Mouse (Mus musculus): ENCODE measurements around the gene Slc51b. TPM values are rescaled to one million over a fixed set of nuclear protein-coding genes. Genes with fewer than 3 reads are reported as not detected.
A peak's percentile ranks its signal among the peaks of the same experiment; 100 is the strongest.

Slc51b gene
- polyA plus RNA-seq, 1 experiment from 2014 or later = 33.4 TPM

DNA sequence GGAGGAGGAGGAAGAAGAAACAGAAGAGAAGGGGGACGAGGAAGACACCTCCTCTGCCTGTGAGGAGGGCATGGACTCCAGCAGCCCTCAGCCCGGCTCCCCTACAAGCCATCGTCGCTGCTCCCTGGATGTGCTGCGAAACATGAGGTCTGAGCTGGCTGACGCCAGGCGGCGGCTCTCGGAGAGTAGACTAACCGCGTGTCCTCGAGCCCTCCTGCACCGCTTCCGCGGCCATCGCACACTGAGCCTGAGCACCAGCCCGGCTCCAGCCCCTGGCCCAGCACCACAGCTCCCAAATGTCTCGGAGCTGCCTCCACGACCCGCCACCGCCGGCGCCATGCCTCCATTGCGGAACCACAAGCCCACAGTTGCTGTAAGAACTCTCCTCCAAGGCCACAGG, 51.0 kb downstream of the Slc51b start:
- Histone ChIP-seq H3K4me1 (replicated peaks; ENCODE audit: insufficient read depth, low read length) (no peaks in the 10 kb centered on the region), H3K27ac (no peak overlapping the region), H3K9me3 (replicated peaks; ENCODE audit: low read length) (no peaks in the 10 kb centered on the region), H3K4me3 (replicated peaks; ENCODE audit: low read depth, low read length) (no peak overlapping the region), H3K9ac (ENCODE audit: low read depth, low read length) (no peak overlapping the region), H3K4me2 (ENCODE audit: low read length) (no peak overlapping the region), H3K27me3 (ENCODE audit: insufficient read depth, low read length) (no peaks in the 10 kb centered on the region), H3K36me3 (ENCODE audit: insufficient read depth, low read length) (no peaks in the 10 kb centered on the region)
- no peak for TF ChIP-seq CTCF (IDR thresholded peaks at IDR 0.05; ENCODE audit: low read depth)
- DNase-seq (ENCODE audit: low spot score) (no peak), ATAC-seq (replicated peaks; ENCODE audit: low FRiP score, low read depth) (no peak)
- 83% methylated on average over 24 of the region's 24 CpGs for WGBS

GRCm38 (mm10) chr9:65365721-65366120, 57.0 kb downstream of the Slc51b start:
- no peak overlapping the region for H3K27ac ChIP-seq
- TF ChIP-seq CTCF (IDR thresholded peaks at IDR 0.05; ENCODE audit: low read depth) = no peak
- H3K4me1 ChIP-seq (replicated peaks; ENCODE audit: insufficient read depth, low read length) = no peaks in the 10 kb centered on the region
- no peaks in the 10 kb centered on the region for H3K27me3 ChIP-seq (ENCODE audit: insufficient read depth, low read length)
- H3K36me3 ChIP-seq (ENCODE audit: insufficient read depth, low read length) = peaks cover 7% of the 10 kb centered on the region; the same call in 1 of the 2 replicates
- DNase-seq (ENCODE audit: low spot score) (no peak), ATAC-seq (replicated peaks; ENCODE audit: low FRiP score, low read depth) (no peak)
- WGBS = 87% methylated on average over 7 of the region's 7 CpGs
- no peak overlapping the region for H3K4me3 ChIP-seq (replicated peaks; ENCODE audit: low read depth, low read length)
- H3K4me2 ChIP-seq (ENCODE audit: low read length) = no peak overlapping the region
- H3K9ac ChIP-seq (ENCODE audit: low read depth, low read length) = no peak overlapping the region
- no peaks in the 10 kb centered on the region for H3K9me3 ChIP-seq (replicated peaks; ENCODE audit: low read length)

DNA sequence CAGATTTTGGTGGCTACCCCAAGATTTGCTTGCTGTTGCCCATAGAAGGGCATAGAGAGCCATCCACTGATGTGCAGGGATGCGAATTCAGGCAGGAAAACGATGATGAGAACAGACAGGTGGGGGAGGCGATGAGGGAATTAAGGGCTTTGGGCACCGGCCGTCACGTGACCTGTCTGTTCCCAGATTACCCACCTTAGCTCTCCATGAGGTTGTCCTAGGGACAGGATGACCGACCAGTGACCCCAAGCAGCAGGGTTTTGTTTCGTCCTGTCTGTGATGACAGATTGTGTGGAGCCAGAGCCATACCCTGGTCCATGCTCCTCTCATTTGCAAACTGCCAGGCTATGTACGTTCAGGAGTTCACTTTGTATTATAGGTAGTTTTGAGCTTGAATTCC, 59.1 kb downstream of the Slc51b start:
- 28% methylated on average over 9 of the region's 9 CpGs for WGBS
- H3K4me2 ChIP-seq (ENCODE audit: low read length) = no peak overlapping the region

More for the DNA sequence above, 59.1 kb downstream of the Slc51b start:
- Histone ChIP-seq H3K9ac (ENCODE audit: low read depth, low read length) (no peak overlapping the region), H3K27ac (no peak overlapping the region), H3K4me3 (replicated peaks; ENCODE audit: low read depth, low read length) (no peak overlapping the region), H3K36me3 (ENCODE audit: insufficient read depth, low read length) (peaks cover 22% of the 10 kb centered on the region), H3K9me3 (replicated peaks; ENCODE audit: low read length) (no peaks in the 10 kb centered on the region), H3K4me1 (replicated peaks; ENCODE audit: insufficient read depth, low read length) (no peaks in the 10 kb centered on the region), H3K27me3 (ENCODE audit: insufficient read depth, low read length) (no peaks in the 10 kb centered on the region)
- TF ChIP-seq CTCF (IDR thresholded peaks at IDR 0.05; ENCODE audit: low read depth) = no peak
- DNase-seq (ENCODE audit: low spot score) (peak; percentile 25), ATAC-seq (replicated peaks; ENCODE audit: low FRiP score, low read depth) (no peak)

Other genes with a start within 250 kb of the Slc51b start
- gene Parp16, start 227.6 kb downstream of the Slc51b start, polyA plus RNA-seq (2015; fragmentation: Nextera tagmentation; extraction: Ambion mirVana) = 8.4 and 8.6 TPM in 2 replicates
- gene Cilp, start 157.8 kb downstream of the Slc51b start, polyA plus RNA-seq (2015; fragmentation: Nextera tagmentation; extraction: Ambion mirVana) = 0.33 and 0.51 TPM in 2 replicates
- 59.5 and 62.3 TPM in 2 replicates for gene Clpx, start 128.7 kb downstream of the Slc51b start, polyA plus RNA-seq (2015; fragmentation: Nextera tagmentation; extraction: Ambion mirVana)
- gene Pdcd7, start 76.9 kb downstream of the Slc51b start, polyA plus RNA-seq (2015; fragmentation: Nextera tagmentation; extraction: Ambion mirVana) = 9.1 and 10.3 TPM in 2 replicates
- 0.08 and 0.10 TPM in 2 replicates for gene Ubap1l, start 61.9 kb downstream of the Slc51b start, polyA plus RNA-seq (2015; fragmentation: Nextera tagmentation; extraction: Ambion mirVana)
- 1.2 and 1.5 TPM in 2 replicates for gene Kbtbd13, start 31.3 kb downstream of the Slc51b start, polyA plus RNA-seq (2015; fragmentation: Nextera tagmentation; extraction: Ambion mirVana)
- gene Rasl12, start 24.4 kb downstream of the Slc51b start, polyA plus RNA-seq (2015; fragmentation: Nextera tagmentation; extraction: Ambion mirVana) = 10.4 and 10.7 TPM in 2 replicates
- 19.2 and 20.6 TPM in 2 replicates for gene Mtfmt, start 12.8 kb upstream of the Slc51b start, polyA plus RNA-seq (2015; fragmentation: Nextera tagmentation; extraction: Ambion mirVana)
- gene Spg21, start 38.0 kb upstream of the Slc51b start, polyA plus RNA-seq (2015; fragmentation: Nextera tagmentation; extraction: Ambion mirVana) = 118 and 122 TPM in 2 replicates
- gene Ankdd1a, start 97.2 kb upstream of the Slc51b start, polyA plus RNA-seq (2015; fragmentation: Nextera tagmentation; extraction: Ambion mirVana) = 0.14 TPM in 1 of 2 replicates, not detected in the other
- gene Plekho2, start 157.1 kb upstream of the Slc51b start, polyA plus RNA-seq (2015; fragmentation: Nextera tagmentation; extraction: Ambion mirVana) = 13.4 and 14.6 TPM in 2 replicates
- gene Pif1, start 164.2 kb upstream of the Slc51b start, polyA plus RNA-seq (2015; fragmentation: Nextera tagmentation; extraction: Ambion mirVana) = 3.5 and 4.8 TPM in 2 replicates
- gene Rbpms2, start 206.7 kb upstream of the Slc51b start, polyA plus RNA-seq (2015; fragmentation: Nextera tagmentation; extraction: Ambion mirVana) = 38.6 and 39.2 TPM in 2 replicates
- gene Oaz2, start 245.0 kb upstream of the Slc51b start, polyA plus RNA-seq (2015; fragmentation: Nextera tagmentation; extraction: Ambion mirVana) = 299 and 305 TPM in 2 replicates

All from kidney, postnatal 0 days (tissue).